Mouse (Mus musculus) mesoderm, embryonic 11.5 days (tissue): ENCODE results near the gene Rpa2.
"Not testable (repeated sequence)": the region's sequence is repeated elsewhere in the genome, so short reads cannot be mapped to it uniquely, and the experiment has no call there.

ENCODE experiments used
- DNase-seq: peaks from one replicate; pipeline ENCODE4 v3.0.0-alpha.2; 2012; ENCODE audit warnings: low read depth, low spot score

Rpa2 gene

GRCm38 (mm10) chr4:132762602-132763001 is 5.5 kb upstream of the Rpa2 start:
- no peak for DNase-seq

DNA sequence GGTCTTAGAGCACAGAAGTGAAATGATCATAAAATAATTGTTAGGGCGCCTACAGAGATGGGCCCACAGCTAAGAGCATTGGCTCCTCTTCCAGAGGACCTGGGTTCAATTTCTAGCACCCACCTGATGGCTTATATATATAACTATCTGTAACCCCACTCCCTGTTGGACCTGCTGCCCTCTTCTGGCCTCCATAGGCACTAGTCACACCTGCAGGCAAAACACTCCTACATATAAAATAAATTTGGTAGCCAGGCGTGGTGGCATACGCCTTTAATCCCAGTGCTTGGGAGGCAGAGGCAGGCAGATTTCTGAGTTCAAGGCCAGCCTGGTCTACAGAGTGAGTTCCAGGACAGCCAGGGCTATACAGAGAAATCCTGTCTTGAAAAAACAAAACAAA is 5.0 kb upstream of the Rpa2 start:
- not testable (repeated sequence) for DNase-seq

GRCm38 (mm10) chr4:132771776-132772175 is 3.6 kb downstream of the Rpa2 start:
- DNase-seq, result no peak

- no peak for DNase-seq
Measured at GRCm38 (mm10) chr4:132774905-132775304, 6.8 kb downstream of the Rpa2 start.

DNA sequence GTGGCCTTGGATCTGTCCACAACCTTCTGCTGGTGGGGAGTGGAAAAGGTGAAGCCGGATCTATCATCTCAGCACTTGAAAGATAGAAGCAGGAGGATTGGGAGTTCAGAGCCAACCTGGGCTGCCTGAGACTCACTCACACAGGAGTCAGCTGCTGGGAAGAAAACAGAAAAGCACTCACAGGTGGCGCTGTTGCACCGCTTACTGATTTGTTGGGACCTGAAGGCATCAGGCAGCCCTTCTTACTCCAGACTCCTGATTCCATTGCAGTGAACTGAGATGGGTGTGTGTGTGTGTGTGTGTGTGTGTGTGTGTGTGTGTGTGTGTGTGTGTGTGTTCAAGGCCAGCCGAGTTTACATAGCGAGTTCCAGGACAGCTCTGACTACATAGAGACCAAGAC is 8.6 kb downstream of the Rpa2 start:
- DNase-seq, result no peak

DNA sequence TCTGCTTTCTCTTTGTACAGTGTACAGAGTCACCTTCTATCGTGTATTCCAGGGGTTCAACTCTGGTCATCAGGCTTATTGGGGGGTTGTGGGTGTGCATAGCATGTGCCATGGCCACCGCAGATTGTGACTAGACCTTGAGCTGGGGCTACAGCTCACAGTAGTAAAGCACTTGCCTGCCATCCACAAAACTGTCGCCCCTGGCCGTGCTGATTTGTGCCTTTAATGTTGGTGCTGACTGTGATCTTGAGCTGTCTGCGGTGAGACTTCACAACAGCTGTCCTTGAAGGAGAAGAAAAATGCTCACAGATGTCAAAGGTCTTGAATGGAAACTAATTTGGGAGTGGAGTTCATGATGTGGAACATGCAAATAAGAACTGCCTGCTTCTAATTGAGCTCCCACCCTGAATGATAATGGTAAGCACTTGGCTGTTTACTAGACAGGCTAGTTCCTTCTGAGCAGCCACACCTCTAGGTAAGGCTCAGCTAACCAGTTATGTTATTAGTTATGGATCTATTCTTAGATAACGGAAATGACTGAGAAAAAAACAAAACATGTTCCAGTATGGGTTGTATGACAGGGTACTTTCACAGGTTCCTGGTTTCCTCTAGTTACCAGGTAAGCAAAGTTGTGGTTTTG is 10.6 kb downstream of the Rpa2 start:
- DNase-seq, result no peak

DNA sequence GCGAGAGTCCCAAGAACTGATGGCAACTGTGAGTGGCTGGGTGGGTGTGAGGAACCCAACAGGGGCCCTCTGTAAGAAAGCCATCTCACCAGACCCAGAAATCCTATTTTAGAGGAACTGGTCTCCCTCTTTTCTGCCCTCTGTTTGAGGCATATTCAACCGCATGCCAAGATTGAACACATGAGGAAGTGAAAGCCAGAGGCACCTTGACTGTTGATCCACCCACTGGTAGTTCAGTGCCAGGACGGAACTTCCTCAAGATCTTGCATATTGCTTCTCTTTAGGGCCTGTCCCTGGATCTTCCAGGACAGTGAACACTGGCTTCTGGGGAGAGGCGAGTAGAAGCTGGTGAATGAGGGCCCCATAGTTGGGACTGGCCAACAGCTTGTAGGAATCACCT is 12.2 kb downstream of the Rpa2 start:
- DNase-seq, result no peak

DNA sequence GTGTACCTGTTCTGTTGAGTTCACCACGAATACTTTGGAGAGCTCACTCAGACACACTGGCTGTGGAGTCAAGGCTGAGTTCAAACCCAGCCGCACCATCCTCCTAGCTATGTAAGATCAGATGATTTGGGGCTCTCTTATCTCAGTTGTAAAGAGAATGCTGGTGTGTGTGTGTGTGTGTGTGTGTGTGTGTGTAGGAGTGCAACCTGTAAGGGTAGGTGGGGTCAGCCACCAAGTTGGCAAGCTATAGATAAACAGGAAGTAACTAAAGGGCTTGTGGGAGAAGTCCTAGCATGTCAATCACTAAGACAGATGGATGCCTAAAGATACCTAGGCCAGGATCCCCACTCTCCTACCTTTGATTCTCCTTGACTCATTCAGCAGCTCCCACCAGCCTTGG is 15.6 kb downstream of the Rpa2 start:
- no peak for DNase-seq

GRCm38 (mm10) chr4:132785228-132785627 is 17.1 kb downstream of the Rpa2 start:
- no peak for DNase-seq

GRCm38 (mm10) chr4:132789731-132790130 is 21.6 kb downstream of the Rpa2 start:
- no peak for DNase-seq

DNA sequence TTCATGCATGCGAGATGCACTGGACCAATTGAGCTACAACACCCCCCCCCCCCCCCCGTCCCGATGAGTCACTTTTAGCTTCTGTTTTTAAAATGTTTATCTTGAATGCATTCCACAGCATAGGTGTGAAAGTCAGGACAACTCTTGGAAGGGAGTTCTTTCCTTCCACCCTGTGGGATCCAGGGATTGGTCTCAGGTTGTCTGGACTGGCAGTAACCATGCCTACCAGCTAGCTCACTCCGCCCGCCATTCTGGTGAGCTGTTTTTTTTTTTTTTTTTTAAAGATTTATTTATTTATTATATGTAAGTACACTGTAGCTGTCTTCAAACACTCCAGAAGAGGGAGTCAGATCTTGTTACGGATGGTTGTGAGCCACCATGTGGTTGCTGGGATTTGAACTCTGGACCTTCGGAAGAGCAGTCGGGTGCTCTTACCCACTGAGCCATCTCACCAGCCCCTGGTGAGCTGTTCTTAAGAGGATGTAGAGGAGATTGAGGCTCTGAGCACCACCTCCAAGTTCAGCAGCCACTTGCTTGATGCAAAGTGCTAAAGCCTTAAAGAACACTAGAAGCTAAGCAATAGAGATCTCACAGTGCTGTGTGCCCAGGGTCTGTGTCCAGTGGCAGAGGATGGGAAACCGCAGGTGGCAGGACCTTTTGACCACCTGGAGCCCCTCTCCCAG is 25.3 kb downstream of the Rpa2 start:
- not testable (repeated sequence) for DNase-seq

DNA sequence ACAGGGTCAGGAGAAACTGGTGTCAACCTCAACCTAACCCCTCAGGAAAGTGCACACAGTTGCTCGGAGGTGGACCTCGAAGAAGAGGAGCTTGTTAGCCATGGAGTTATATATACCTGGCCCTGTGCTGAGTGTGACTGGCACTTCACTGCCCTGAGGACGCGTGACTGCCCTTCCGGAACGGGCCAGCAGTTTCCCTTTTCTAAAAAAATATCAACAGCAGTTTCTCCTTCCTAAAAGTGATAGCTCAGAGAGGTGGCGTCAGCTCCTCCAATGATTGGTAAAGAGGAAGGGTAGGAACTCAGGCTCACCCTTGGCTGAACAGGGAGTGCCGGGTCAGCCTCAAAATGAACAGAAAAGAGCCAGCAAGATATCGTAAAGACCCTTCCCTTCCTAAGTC is 25.9 kb downstream of the Rpa2 start:
- DNase-seq, result no peak

DNA sequence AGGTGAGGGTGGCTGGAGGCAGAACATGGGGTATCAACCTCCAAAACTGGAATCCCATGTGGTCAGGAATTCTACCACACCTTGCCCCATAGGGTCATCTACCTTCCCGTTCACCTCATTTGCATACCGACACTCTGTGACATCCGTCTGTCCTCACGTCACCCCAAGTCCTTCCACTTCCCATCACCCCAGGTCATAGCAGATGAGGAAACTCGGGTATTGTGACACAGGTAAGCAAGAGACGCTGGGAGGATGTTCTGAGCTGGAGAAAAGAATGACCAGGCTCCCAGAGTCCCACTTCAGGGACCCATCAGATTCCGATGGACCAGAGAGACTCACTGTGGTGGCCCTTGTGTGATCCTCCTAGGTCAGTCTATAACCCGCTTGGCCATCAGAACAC is 26.6 kb downstream of the Rpa2 start:
- no peak for DNase-seq

- no peak for DNase-seq
Measured at GRCm38 (mm10) chr4:132795171-132795570, 27.0 kb downstream of the Rpa2 start.

DNA sequence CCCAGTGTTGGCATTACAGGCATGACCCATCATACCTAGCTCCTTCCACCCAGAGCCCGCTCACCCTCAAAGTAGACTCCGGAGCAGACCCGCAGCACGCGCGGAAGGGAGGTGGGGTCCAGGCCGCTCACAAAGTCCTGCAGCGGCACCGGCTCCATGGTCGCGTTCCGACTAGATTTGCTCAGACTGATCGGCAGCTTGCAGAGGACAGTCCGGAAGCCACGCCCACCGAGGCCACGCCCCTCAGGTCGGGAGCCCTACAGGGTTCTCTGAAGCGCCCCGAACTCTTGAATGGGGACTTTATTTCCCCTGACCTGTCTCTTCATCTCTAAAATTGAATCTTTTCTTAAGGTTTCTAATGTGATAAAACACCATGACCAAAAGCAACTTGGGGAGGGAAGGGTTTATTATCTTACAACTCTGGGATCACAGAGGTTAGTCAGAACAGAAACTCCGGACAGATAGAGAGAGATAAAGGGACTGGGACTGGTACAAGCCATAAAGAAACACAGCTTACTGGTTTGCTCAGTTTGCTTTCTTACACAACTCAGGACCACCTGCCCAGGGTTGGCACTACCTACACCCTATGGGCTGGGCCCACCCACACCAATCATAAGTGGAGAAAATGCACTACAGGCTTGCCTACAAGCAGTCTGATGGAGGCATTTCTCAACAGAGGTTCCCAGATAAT is 28.2 kb downstream of the Rpa2 start, which contains the start of gene Themis2:
Gene Themis2, minus strand, starts transcription at position 192 of the 691 bp plus-strand sequence.
- peak; percentile 66 for DNase-seq

GRCm38 (mm10) chr4:132797461-132797860 is 29.3 kb downstream of the Rpa2 start:
- no peak for DNase-seq

DNA sequence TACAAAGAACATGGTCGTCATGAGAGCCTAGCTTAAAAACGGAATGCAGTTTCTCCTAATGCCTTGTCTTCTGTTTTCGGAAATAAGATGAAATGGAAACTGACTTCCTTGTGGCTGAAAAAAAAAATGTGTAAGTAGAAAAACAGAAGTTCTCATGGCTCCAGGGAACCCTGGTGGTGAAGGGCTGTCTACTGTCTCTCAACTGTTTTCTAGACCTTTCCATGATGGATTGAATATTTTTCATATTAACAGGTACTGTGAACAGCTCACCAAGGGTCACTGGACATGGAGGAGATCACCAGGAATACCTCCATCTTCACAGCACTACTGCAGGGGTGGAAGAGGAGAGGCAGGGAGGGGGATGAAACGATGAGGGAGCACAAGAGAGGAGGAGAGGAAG is 29.9 kb downstream of the Rpa2 start:
- no peak for DNase-seq

GRCm38 (mm10) chr4:132798666-132799065 is 30.5 kb downstream of the Rpa2 start:
- DNase-seq, result not testable (repeated sequence)

- DNase-seq, result no peak
Measured at GRCm38 (mm10) chr4:132799845-132800244, 31.7 kb downstream of the Rpa2 start.

DNA sequence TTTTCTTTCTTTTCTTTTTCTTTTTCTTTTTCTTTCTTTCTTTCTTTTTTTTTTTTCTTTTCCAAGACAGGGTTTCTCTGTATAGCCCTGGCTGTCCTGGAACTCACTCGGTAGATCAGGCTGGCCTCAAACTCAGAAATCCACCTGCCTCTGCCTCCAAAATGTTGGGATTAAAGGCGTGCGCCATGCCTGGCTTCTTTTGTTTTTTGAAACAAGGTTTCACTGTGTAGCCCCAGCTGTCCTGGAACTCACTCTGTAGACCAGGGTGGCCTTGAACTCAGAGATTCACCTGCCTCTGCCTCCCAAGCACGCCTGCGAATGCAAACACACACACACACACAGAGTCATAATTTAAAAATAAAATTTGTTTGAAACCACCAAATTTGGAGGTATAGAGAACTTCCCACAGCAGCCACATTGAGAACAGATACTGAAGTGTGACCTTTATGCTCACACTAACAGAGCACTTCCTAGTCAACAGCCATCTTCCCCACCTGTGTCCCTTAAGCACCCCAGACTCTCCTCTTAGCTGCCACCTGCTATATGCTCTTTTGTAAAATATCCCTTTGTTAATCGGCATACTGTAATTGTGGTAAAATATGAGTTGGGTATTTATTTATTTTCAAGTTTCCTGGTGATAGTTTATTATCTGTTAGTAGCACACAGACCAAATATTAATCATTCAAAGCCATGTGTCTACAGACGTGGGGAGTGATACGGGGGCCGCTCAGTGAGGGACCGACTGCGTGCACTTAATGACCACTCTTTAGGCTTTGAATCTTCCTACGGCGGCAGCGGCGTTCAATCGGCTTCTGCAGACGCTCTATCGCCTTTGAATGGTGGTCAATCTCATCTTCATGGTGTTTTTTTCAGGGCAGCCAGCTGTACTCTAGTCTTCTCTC is 33.3 kb downstream of the Rpa2 start:
- DNase-seq, result no peak

DNA sequence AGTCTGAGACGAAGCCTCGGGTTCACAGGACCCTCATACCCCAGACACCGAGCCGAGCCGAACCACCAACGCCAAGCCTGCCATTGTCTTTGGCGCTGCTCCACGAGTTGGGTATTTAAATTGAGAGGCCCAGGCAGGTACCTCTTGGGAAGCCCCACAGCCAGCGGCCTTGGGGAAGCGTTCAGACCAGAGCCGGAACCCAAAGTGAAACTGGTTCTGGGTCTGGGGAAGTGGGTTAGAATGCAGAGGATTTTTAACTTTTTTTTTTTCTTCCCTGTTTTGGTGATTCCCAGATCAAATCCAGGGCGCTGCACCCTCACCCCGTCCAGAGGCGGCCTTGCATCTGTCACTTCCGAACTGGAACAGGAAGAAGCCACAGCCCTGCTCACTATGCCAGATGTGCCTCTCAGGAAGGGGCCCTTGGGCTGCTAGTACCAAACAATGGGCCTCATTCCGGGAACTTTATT is 34.1 kb downstream of the Rpa2 start:
- no peak for DNase-seq

DNA sequence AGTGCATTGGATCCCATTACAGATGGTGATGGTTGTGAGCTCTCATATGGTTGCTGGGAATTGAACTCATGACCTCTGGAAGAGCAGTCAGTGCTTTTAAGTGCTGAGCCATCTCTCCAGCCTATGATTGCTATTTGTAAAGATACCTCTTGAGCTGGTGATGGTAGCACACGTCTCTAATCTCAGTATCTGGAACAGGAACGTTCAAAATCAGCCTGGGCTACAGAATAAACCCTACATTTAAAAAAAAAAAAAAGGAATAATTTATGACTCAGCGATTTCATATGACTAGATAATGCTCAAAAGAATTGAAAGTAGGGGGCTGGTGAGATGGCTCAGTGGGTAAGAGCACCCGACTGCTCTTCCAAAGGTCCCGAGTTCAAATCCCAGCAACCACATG is 35.1 kb downstream of the Rpa2 start:
- DNase-seq, result no peak
